Mouse (Mus musculus): ENCODE measurements around the gene Adra2c. TPM values are rescaled to one million over a fixed set of nuclear protein-coding genes. Genes with fewer than 3 reads are reported as not detected.

Adra2c gene
- not detected for polyA plus RNA-seq (2014; fragmentation: Illumina TruSeq; extraction: RNeasy Lipid Tissue Mini Kit (QIAGEN cat#74804); ENCODE audit: low read depth, low replicate concordance)

DNA sequence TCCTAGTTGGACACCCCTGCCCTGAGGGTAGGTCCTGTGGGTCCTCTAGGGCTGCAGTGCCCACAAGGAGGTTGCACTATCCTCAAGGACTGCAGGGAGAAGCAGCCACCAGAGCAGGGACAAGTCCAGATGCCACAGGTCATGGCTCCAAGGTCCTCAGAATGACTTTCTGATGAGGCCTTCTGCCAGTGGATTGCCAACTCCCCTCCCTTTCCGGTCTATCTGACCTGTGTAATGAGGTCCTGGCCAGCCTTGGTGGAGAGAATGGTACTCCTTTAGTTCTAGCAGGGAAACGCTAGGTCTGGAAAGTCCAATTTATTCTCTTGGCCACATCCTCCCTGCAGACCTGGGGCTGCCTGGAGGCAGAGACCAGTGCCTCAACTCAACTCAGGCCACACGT, at the start of gene Adra2c:
Gene Adra2c (plus strand): TSS at position 301 of the 400 bp plus-strand sequence.

Other genes with a start within 250 kb of the Adra2c start
- gene Hgfac, start 236.8 kb upstream of the Adra2c start, polyA plus RNA-seq (2014; fragmentation: Illumina TruSeq; extraction: RNeasy Lipid Tissue Mini Kit (QIAGEN cat#74804); ENCODE audit: low read depth, low replicate concordance), result 3.5 TPM
- gene Dok7, start 221.6 kb upstream of the Adra2c start, polyA plus RNA-seq (2014; fragmentation: Illumina TruSeq; extraction: RNeasy Lipid Tissue Mini Kit (QIAGEN cat#74804); ENCODE audit: low read depth, low replicate concordance), result not detected
- gene Lrpap1, start 172.6 kb upstream of the Adra2c start, polyA plus RNA-seq (2014; fragmentation: Illumina TruSeq; extraction: RNeasy Lipid Tissue Mini Kit (QIAGEN cat#74804); ENCODE audit: low read depth, low replicate concordance), result 7.8 TPM
- not detected for gene Hmx1, start 110.8 kb downstream of the Adra2c start, polyA plus RNA-seq (2014; fragmentation: Illumina TruSeq; extraction: RNeasy Lipid Tissue Mini Kit (QIAGEN cat#74804); ENCODE audit: low read depth, low replicate concordance)
- gene Cpz, start 247.4 kb downstream of the Adra2c start, polyA plus RNA-seq (2014; fragmentation: Illumina TruSeq; extraction: RNeasy Lipid Tissue Mini Kit (QIAGEN cat#74804); ENCODE audit: low read depth, low replicate concordance), result not detected